Mouse (Mus musculus): Measurements from ENCODE around the gene Gm17581. TPM values are rescaled to one million over a fixed set of nuclear protein-coding genes. Genes with fewer than 3 reads are reported as not detected.

Gm17581 gene
- polyA plus RNA-seq, 1 experiment from 2014 or later: not detected

- H3K4me3 ChIP-seq (ENCODE audit: control insufficient read depth in 1 of 2, insufficient read depth in 1 of 2, low read depth in 1 of 2, low read length in 2 of 2): peak within 1 kb of the TSS; percentile 89 to 96
- peaks cover 0 to 12% of the 10 kb centered on the region in 2 experiments; a peak in 2 of 4 replicates for H3K4me1 ChIP-seq (ENCODE audit: control insufficient read depth in 2 of 2, insufficient read depth in 2 of 2, low read length in 2 of 2)
- peak within 1 kb of the TSS; percentile 91 for H3K9ac ChIP-seq (ENCODE audit: low read length)
- WGBS: under 1% methylated on average over 72 of the region's 72 CpGs
- peak within 1 kb of the TSS; percentile 82 to 90 for H3K27ac ChIP-seq (replicated peaks in 1 of 2; ENCODE audit: control insufficient read depth in 1 of 2, insufficient read depth in 1 of 2, low read depth in 2 of 2, low read length in 2 of 2)
- H3K9me3 ChIP-seq (ENCODE audit: control insufficient read depth, low read length): no peaks in the 10 kb centered on the region
- H3K36me3 ChIP-seq (ENCODE audit: control insufficient read depth, insufficient read depth, low read length): peaks cover 8% of the 10 kb centered on the region; the same call in 1 of the 2 replicates
- H3K27me3 ChIP-seq (ENCODE audit: control insufficient read depth, insufficient read depth, low read length): no peaks in the 10 kb centered on the region
- H3K4me2 ChIP-seq (ENCODE audit: low read length): peak within 1 kb of the TSS; percentile 87
- peak; percentile 94 for ATAC-seq (ENCODE audit: insufficient number of reproducible peaks, insufficient read depth, low FRiP score, low read depth)
These were observed 43.8 kb downstream of the Gm17581 start, which contains the start of gene Trpc4ap for GRCm38 (mm10) chr2:155691723-155692493. Trpc4ap (minus strand) TSS chr2:155692384.

GRCm38 (mm10) chr2:155691336-155691722, 44.3 kb downstream of the Gm17581 start:
- ATAC-seq (ENCODE audit: insufficient number of reproducible peaks, insufficient read depth, low FRiP score, low read depth): no peak
- peaks cover 0 to 12% of the 10 kb centered on the region in 2 experiments; a peak in 2 of 4 replicates for H3K4me1 ChIP-seq (ENCODE audit: control insufficient read depth in 2 of 2, insufficient read depth in 2 of 2, low read length in 2 of 2)
- 6% methylated on average over 8 of the region's 8 CpGs for WGBS
- H3K9ac ChIP-seq (ENCODE audit: low read length): peak overlapping the region; percentile 91
- no peaks in the 10 kb centered on the region for H3K9me3 ChIP-seq (ENCODE audit: control insufficient read depth, low read length)
- peak overlapping the region; percentile 87 for H3K4me2 ChIP-seq (ENCODE audit: low read length)
- no peaks in the 10 kb centered on the region for H3K27me3 ChIP-seq (ENCODE audit: control insufficient read depth, insufficient read depth, low read length)
- peak overlapping the region; percentile 89 to 96 for H3K4me3 ChIP-seq (ENCODE audit: control insufficient read depth in 1 of 2, insufficient read depth in 1 of 2, low read depth in 1 of 2, low read length in 2 of 2)
- H3K27ac ChIP-seq (replicated peaks in 1 of 2; ENCODE audit: control insufficient read depth in 1 of 2, insufficient read depth in 1 of 2, low read depth in 2 of 2, low read length in 2 of 2): peak overlapping the region; percentile 74 to 90; a peak in 3 of 4 replicates
- H3K36me3 ChIP-seq (ENCODE audit: control insufficient read depth, insufficient read depth, low read length): peaks cover 8% of the 10 kb centered on the region; the same call in 1 of the 2 replicates

- Histone ChIP-seq H3K9ac (ENCODE audit: low read length) (no peak overlapping the region), H3K36me3 (ENCODE audit: control insufficient read depth, insufficient read depth, low read length) (peaks cover 15% of the 10 kb centered on the region), H3K4me1 (ENCODE audit: control insufficient read depth in 2 of 2, insufficient read depth in 2 of 2, low read length in 2 of 2) (peaks cover 0 to 12% of the 10 kb centered on the region in 2 experiments; a peak in 2 of 4 replicates), H3K4me3 (ENCODE audit: control insufficient read depth in 1 of 2, insufficient read depth in 1 of 2, low read depth in 1 of 2, low read length in 2 of 2) (no peak overlapping the region), H3K27ac (replicated peaks in 1 of 2; ENCODE audit: control insufficient read depth in 1 of 2, insufficient read depth in 1 of 2, low read depth in 2 of 2, low read length in 2 of 2) (no peak overlapping the region), H3K27me3 (ENCODE audit: control insufficient read depth, insufficient read depth, low read length) (no peaks in the 10 kb centered on the region), H3K9me3 (ENCODE audit: control insufficient read depth, low read length) (no peaks in the 10 kb centered on the region), H3K4me2 (ENCODE audit: low read length) (no peak overlapping the region)
- whole genome bisulfite sequencing: 81% methylated on average over 4 of the region's 4 CpGs
- ATAC-seq (ENCODE audit: insufficient number of reproducible peaks, insufficient read depth, low FRiP score, low read depth): no peak
These were observed 46.5 kb downstream of the Gm17581 start for GRCm38 (mm10) chr2:155689211-155689610.

GRCm38 (mm10) chr2:155687746-155688145, 47.9 kb downstream of the Gm17581 start:
- no peak overlapping the region for H3K9ac ChIP-seq (ENCODE audit: low read length)
- H3K4me3 ChIP-seq (ENCODE audit: control insufficient read depth in 1 of 2, insufficient read depth in 1 of 2, low read depth in 1 of 2, low read length in 2 of 2): no peak overlapping the region
- no peaks in the 10 kb centered on the region for H3K27me3 ChIP-seq (ENCODE audit: control insufficient read depth, insufficient read depth, low read length)
- H3K4me1 ChIP-seq (ENCODE audit: control insufficient read depth in 2 of 2, insufficient read depth in 2 of 2, low read length in 2 of 2): peaks cover 0 to 12% of the 10 kb centered on the region in 2 experiments; a peak in 2 of 4 replicates
- H3K9me3 ChIP-seq (ENCODE audit: control insufficient read depth, low read length): no peaks in the 10 kb centered on the region
- ATAC-seq (ENCODE audit: insufficient number of reproducible peaks, insufficient read depth, low FRiP score, low read depth): no peak
- H3K4me2 ChIP-seq (ENCODE audit: low read length): no peak overlapping the region
- peaks cover 15% of the 10 kb centered on the region for H3K36me3 ChIP-seq (ENCODE audit: control insufficient read depth, insufficient read depth, low read length)
- 95% methylated on average over 11 of the region's 11 CpGs for WGBS
- H3K27ac ChIP-seq (replicated peaks in 1 of 2; ENCODE audit: control insufficient read depth in 1 of 2, insufficient read depth in 1 of 2, low read depth in 2 of 2, low read length in 2 of 2): no peak overlapping the region

GRCm38 (mm10) chr2:155686572-155686971, 49.1 kb downstream of the Gm17581 start:
- H3K9ac ChIP-seq (ENCODE audit: low read length): no peak overlapping the region
- peaks cover 0 to 12% of the 10 kb centered on the region in 2 experiments; a peak in 2 of 4 replicates for H3K4me1 ChIP-seq (ENCODE audit: control insufficient read depth in 2 of 2, insufficient read depth in 2 of 2, low read length in 2 of 2)
- H3K36me3 ChIP-seq (ENCODE audit: control insufficient read depth, insufficient read depth, low read length): peaks cover 15% of the 10 kb centered on the region
- WGBS: 71% methylated on average over 5 of the region's 5 CpGs
- H3K27me3 ChIP-seq (ENCODE audit: control insufficient read depth, insufficient read depth, low read length): no peaks in the 10 kb centered on the region
- H3K9me3 ChIP-seq (ENCODE audit: control insufficient read depth, low read length): no peaks in the 10 kb centered on the region
- H3K4me2 ChIP-seq (ENCODE audit: low read length): no peak overlapping the region
- no peak overlapping the region for H3K27ac ChIP-seq (replicated peaks in 1 of 2; ENCODE audit: control insufficient read depth in 1 of 2, insufficient read depth in 1 of 2, low read depth in 2 of 2, low read length in 2 of 2)
- no peak overlapping the region for H3K4me3 ChIP-seq (ENCODE audit: control insufficient read depth in 1 of 2, insufficient read depth in 1 of 2, low read depth in 1 of 2, low read length in 2 of 2)
- ATAC-seq (ENCODE audit: insufficient number of reproducible peaks, insufficient read depth, low FRiP score, low read depth): no peak

Other genes starting within 250 kb of the Gm17581 start
- gene Acss2, start 217.9 kb downstream of the Gm17581 start, polyA plus RNA-seq (2014; fragmentation: Nextera tagmentation; extraction: Ambion mirVana): 18.8 and 19.8 TPM in 2 replicates
- gene Ggt7, start 217.6 kb downstream of the Gm17581 start, polyA plus RNA-seq (2014; fragmentation: Nextera tagmentation; extraction: Ambion mirVana): 0.76 and 0.85 TPM in 2 replicates
- gene Gss, start 143.1 kb downstream of the Gm17581 start, polyA plus RNA-seq (2014; fragmentation: Nextera tagmentation; extraction: Ambion mirVana): 22.2 and 23.9 TPM in 2 replicates
- gene Myh7b, start 124.7 kb downstream of the Gm17581 start, polyA plus RNA-seq (2014; fragmentation: Nextera tagmentation; extraction: Ambion mirVana): 26.5 and 27.3 TPM in 2 replicates
- gene Trpc4ap, start 43.5 kb downstream of the Gm17581 start, polyA plus RNA-seq (2014; fragmentation: Nextera tagmentation; extraction: Ambion mirVana): 94.3 and 108 TPM in 2 replicates
- gene Edem2, start 6.4 kb downstream of the Gm17581 start, polyA plus RNA-seq (2014; fragmentation: Nextera tagmentation; extraction: Ambion mirVana): 25.4 and 28.7 TPM in 2 replicates
- gene Procr, start 15.3 kb upstream of the Gm17581 start, polyA plus RNA-seq (2014; fragmentation: Nextera tagmentation; extraction: Ambion mirVana): 6.7 and 8.0 TPM in 2 replicates
- gene Mmp24, start 39.5 kb upstream of the Gm17581 start, polyA plus RNA-seq (2014; fragmentation: Nextera tagmentation; extraction: Ambion mirVana): not detected in 2 replicates
- gene BC029722, start 83.6 kb upstream of the Gm17581 start, polyA plus RNA-seq (2014; fragmentation: Nextera tagmentation; extraction: Ambion mirVana): 9.3 and 10.3 TPM in 2 replicates
- 115 and 130 TPM in 2 replicates for gene Eif6, start 91.1 kb upstream of the Gm17581 start, polyA plus RNA-seq (2014; fragmentation: Nextera tagmentation; extraction: Ambion mirVana)
- 0.07 and 0.16 TPM in 2 replicates for gene Fam83c, start 99.0 kb upstream of the Gm17581 start, polyA plus RNA-seq (2014; fragmentation: Nextera tagmentation; extraction: Ambion mirVana)
- gene Uqcc1, start 194.4 kb upstream of the Gm17581 start, polyA plus RNA-seq (2014; fragmentation: Nextera tagmentation; extraction: Ambion mirVana): 110 and 116 TPM in 2 replicates
- not detected in 2 replicates for gene Gm15557, start 204.9 kb upstream of the Gm17581 start, polyA plus RNA-seq (2014; fragmentation: Nextera tagmentation; extraction: Ambion mirVana)
- 0.27 and 0.44 TPM in 2 replicates for gene Gdf5, start 209.5 kb upstream of the Gm17581 start, polyA plus RNA-seq (2014; fragmentation: Nextera tagmentation; extraction: Ambion mirVana)
- gene Cep250, start 220.6 kb upstream of the Gm17581 start, polyA plus RNA-seq (2014; fragmentation: Nextera tagmentation; extraction: Ambion mirVana): 6.9 and 7.2 TPM in 2 replicates